Mouse (Mus musculus) induced T-regulatory cell, adult 2 months (primary cell): ENCODE data around the gene Gm20696.

ENCODE experiments used
- DNase-seq: peaks from one replicate; pipeline ENCODE4 v3.0.0-alpha.2; 2012; ENCODE audit warnings: low read depth

Gene Gm20696

DNA sequence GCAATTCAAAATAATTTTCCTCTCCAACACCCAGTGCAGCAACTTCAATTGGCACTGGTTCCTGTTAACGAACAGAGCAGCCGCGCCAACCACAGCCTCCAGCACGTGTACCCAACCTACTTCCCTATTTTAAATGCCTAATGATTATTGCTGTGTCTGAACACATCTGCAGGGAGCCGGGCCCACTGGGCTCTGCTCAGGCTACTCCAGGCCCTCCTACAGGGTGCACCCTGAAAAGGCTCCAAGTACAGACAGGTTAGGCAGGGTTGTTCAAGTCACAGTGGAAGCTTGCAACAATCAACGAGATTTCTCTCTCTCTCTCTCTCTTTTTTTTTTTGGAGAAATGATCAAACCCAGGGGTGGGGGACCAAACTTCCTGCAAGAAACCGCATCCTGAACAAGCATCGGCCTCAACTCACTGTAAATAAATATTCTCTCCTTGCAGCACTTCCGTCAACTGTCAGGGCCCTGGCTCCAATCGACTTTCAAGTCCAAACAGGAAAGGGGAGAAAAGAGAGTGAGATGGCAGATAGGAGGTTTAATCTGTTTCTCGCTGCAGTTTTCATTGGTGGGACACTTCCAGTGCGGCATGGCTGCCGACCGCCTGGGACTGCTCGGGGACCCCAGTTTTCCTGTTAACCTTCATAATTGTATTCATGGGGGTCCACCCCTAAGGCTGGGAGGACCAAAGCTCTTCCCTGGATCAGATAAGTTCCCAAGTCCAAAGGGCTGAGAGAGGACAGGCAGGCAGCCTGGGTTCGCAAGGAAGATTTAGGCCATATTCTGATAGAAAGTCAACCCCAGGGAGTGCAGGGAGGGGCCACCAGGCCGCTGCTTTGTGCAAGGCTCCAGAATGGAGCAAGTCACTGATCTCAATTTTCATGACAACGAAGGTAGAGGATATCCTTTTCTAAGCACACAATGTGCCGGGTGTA is 277.6 kb downstream of the Gm20696 start:
- DNase-seq, result peak; percentile 62

DNA sequence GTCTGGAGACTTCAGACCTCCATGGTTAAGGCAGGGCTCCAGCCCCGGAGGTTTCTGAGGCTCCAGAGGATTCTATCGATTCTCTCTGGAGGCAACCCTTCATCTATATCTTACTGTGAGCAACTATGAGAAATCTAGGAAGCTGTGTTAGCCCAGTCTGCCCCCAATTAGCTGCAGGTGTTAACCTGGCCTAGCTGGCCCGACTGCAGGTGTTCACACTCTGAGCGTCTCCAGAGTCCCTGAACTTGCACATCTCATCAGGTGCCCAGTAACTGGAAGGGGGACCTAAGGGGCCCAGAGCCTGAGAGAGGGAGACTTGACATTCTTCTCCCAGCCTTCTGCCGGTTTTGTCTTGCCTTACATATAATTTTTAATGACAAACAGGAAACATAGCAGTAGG is 278.6 kb downstream of the Gm20696 start:
- DNase-seq, result no peak

DNA sequence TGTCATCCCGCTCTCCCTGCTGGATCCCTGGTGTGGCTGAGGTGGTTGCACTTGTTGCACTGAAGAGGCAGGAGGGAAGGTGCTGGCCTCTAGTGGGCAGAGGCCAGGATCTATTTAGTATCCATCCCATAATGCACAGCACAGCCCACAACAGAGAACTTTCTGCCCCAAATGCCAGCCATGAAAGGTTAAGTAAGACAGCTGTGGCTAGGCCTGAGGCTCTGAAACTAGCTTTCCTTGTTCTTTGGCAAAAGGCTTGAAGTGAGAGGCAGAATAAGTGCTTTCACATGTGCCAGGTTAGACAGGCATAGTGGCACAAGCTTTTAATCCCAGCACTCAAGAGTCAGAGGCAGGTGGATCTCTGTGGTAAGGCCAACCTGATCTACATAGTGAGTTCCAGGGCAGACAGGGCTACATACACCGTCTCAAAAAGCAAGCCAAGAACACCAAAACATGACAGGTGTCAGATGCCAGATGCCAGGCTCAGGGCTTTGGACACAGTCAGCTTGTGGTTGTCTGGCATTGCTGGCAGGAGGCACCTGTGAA is 281.5 kb downstream of the Gm20696 start:
- peak; percentile 45 for DNase-seq

DNA sequence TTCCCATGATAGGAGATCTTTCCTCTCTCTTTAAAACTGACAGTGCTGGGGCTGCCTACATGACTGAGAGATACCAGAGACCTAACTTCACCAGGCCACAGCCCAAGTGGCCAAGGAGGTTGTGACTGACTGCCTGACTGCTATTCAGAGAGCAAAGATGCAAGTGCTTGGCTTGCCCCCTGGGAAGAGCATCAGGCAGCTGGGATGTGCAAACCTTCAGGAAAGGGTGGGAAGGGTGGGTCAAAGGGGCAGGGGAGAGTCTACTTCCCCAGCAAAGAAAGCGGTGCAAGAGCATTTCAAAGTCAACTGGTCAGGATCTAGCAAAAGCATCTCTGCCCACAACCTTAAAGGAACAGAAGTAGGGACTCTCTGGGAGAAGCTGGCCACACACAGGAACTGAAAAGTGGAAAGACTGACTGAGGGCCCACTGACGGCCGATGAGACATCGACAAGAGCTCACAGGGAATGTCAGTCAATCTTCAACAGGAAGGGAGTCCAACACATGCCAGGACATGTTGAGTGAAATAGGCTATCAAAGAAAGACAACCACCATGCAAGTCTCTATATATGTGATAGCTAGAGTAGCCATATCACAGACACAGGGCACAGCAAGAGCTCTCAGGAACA is 282.6 kb downstream of the Gm20696 start:
- DNase-seq, result no peak

DNA sequence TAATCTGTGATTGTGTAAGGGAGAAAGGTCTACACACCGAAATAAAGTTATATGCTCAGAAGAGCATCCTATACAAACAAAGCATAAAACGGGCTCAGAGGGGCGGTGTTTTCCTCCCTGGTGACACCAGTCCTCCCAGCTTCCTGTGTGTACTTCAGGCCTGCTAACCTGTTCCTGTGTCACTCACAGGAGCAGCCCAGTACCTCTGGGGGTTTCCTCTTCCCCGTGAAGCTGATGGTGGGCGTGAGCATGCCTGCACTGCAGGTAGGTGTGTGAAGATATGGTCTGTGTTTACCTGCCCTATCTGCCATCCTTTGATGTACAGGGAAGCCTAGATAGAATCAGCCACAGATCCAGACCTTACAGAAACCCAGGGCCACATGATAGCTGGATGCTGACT is 286.5 kb downstream of the Gm20696 start:
- peak; percentile 71 for DNase-seq

DNA sequence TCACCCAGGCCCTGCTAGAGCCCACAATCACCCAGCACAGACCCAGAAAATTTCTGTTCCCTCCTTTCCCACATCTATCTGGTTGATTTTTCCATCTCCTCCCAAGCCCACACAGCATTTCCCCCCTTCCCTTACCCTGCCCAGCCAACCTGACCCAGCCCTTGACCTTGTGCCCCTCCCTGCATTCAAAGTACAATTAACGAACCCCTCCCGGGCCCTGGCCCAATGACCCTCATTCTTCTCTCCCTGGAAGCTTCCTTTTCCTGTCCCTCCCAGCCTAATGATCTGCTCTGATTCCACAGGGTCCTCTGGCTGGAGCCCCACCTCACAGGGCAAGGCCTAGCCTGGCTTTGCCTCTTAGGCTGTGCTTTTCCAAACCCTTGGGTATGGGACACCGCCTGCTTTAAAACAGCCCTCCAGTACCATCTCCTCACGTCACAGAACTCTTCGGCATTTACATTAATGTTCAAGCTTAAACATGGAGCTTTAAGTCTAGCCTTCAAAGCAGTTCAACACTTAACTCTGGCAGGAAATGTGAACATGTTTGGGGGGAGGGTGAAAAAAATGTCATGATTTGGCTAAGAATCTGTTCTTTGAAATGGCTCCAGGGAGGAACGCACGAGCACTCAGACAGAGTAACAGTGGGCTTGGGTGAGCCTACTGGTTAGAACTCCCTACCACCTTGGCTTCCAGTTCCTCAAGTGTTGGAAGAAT is 287.4 kb downstream of the Gm20696 start:
- DNase-seq, result peak; percentile 49

DNA sequence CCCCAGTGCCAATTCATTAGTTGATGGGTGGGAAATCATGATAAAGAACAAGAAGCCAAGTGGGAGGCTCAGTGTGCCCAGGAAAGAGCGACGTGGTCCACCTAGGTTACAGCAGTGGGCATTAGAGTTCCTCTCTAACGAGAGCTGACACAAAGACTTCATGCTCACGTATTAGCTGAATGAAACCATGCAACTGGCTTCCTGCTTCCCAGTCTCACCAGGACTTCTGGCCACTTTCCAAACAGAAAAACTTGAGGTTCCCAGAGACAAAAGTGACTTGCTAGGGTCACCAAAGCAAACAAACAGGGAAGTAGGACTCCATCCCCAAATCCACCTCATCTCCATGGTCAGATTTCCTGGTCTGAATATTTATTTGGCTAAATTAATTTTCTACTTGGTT is 288.9 kb downstream of the Gm20696 start:
- no peak for DNase-seq

DNA sequence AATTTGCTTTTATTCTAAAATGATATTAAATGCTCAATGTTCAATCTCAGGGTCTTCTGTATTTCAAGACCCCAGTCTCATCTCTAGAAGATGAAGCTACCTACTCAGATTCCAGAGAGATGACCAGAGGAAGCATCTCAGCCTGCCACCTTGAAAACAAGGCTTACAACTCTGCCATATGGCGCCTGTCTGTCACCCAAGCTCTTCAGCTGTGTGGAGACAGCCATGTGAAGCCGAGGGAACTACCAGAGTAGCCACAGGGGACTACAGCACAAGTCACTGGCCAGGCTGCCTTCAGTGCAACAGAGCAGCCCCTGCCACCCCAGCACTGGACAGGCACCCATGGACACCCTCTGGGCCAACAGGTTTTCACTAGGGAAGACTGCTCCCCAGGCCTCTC is 289.5 kb downstream of the Gm20696 start:
- no peak for DNase-seq

DNA sequence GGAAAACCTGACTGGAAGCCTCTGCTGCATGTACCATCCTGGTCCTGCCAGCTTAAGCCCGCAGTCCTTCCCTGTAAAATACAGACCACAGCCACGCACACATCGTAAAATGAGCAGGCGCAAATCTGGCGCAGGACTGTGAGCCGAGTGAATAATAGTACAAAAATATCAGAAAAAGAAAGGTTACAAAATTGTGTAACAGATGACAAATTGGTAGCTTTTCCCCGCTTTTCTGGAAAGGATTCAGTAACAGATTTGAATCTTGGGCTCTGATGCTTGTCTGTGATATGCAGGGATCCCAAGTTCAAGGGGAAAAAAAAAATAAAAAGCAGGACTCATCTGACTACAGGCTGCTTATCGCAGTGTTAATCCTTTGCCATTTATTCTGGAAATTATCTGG is 289.9 kb downstream of the Gm20696 start:
- DNase-seq, result no peak

DNA sequence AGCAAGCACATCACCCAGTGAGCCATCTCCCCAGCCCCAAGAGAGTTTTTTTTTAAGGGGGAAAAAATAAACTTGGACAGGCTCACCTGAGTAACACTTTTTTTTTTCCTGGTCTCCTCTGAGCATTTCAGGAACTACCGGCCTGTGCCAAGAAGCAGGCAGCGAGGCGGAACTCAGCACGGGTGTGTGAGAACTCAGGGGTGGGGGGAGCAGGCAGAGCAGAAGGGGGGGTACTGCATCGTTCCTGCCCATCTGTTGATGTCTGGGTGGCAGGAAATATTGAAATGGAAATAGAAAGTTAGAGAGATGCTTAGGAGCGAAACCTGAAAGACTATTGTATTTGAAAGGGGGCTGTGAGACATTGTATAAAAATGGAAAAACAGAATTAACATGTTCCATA is 290.7 kb downstream of the Gm20696 start:
- DNase-seq, result peak; percentile 38

DNA sequence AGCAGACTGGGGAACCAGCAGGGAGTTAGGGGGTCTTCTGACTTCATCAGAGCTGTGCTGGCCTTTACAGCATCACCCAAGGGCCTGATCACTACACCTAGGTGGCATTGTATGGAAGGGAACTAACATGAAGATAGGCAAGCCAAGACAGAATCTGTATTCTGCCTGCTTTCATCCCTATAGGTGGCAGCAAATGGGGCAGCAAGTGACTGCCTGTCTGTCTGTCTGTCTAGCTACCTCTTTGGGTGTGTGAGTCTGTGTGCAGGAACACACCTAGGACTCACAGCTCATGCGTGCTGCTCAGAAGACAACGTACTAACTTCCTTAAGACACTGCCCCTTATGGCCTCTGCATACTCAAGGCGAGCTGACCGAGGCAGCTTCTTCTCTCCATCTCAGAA is 291.2 kb downstream of the Gm20696 start:
- DNase-seq, result peak; percentile 55

DNA sequence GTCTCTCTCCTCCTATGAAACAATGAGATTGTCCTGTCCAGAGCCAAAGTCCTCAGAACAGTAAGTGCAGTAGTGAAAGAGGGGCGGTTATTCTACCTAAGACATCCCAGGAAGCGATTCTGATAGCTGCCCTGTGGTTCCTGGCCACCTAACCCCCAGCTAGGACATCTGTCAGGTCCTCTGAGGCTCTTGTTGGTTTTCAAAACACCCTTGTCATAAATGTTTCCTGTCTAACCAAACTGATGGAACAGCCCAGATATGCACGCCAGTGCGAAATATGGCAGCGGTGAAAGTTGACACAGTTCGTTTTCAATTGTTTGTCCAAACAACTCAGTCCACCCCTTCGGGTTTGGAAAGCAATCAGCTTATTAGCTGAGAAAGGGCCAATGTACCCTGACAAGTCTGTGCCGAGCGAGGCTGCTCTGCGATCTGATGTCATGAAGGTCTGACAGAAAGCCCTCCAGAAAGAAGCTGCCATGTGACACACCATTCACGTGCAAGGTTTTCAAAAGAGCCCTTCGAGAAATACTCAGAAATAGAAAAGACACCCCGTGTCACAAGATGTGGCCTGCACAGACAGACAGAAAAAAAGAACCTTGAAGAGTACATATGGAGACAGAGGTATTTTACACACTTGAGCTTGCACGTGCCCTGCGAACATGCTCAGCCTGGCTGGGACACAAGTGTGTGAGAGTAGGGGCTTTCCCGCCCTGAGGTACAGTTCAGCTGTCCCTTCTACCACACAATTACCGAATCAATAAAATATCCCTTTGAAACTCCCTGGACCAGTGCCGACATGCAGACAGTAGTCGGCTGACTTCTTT is 291.9 kb downstream of the Gm20696 start:
- DNase-seq, result peak; percentile 62

DNA sequence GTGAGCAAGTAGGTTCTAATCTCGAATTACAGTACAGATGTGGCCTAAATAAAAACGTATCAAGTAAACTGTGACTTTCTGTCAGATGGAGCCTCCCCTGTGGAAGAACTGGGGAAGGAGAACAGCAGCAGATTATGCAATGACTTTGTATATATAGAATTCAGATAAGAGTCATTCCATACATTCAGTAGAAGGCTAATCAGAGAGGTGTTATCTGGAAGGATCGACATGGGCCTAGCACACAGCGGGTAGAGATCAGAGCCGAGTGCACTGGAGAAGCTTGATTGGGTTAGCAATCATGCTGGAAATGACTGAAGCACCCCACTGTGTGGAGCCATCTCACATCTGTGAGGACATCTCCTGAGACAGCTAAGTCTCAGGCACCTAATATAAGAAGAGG is 294.2 kb downstream of the Gm20696 start:
- DNase-seq, result no peak

DNA sequence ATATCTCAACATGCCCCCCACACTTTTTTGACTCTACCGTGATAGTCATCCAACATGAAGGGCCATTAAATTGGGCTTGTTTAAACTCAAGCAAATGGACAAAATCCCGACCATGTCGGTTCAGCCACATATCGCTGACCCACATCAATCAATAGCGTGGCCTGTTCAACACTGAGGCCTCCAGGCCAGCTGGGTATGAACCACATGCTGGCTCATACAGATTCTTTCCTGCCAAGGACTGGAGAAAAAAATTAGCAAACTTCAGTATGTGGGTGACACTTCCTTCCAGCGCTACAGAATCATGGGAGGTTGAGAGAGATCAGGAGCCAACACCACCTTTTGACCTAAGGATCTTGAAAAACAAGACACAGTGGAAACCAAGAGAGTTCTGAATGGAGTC is 294.6 kb downstream of the Gm20696 start:
- DNase-seq, result no peak

DNA sequence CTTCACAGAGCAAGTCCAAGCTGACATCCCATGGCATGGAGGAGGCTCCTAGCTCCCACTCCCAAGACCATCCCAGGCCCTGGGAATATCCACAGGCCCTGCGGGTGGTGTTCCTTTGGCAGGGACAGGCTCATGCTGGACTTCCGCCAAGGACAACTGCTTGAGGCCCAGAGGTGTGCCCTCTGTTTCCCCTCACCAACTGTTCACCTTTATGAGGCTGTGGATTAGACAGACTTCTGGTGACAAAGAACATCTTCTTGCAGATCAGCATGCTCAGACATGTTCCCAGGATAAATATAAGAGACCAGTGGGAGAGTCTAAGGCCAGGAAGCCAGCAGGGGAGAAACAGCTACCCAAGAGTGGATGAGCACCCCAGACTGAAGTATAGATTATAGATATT is 296.7 kb downstream of the Gm20696 start:
- no peak for DNase-seq

DNA sequence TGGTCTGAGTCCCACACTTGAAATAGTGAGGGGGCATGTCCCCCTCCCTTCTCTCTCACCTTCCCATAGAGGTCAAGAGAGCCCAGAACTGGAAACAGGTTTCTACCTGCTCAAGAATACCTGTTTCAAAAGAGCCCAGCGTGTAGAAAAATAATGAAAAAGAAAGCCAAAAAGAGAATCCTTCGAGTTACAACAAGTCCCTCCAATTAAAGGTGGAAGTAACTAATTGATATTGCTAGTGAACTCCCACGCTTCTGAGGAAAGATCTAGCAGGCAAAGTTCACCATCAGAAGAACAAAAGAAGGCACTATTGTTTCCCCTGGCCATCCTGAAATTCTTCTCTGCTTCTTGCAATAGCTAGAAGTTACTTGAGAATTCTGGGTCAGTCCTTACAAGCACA is 297.4 kb downstream of the Gm20696 start:
- DNase-seq, result no peak

DNA sequence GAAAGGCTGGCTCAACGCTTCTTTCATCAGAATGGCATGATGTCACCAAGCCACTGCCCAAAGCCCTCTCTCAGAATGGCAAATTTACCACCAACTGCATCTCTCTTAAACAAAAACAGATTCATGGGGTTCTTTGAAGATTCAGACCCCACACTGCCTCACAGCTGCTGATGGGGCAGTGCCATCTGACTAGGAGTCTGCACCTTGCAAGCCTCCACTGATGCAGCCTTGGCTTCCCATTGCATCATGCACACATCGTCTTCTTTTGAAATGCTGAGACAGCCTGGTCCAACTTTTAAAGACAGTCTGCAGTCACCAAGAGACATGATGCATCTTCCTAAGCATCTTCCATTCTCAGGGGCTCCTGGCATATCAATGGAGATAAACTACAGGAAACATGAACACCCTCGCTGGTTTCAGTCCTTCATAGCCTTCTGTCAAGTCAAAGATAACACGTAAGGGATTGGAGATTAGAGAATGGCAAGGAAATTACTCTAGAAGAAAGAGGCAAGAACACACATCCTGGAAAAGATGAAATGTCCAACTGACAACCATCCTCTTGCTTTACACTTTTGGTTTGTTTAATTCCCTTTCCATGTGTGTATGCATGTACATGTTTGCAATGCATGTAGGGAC is 298.4 kb downstream of the Gm20696 start:
- no peak for DNase-seq

DNA sequence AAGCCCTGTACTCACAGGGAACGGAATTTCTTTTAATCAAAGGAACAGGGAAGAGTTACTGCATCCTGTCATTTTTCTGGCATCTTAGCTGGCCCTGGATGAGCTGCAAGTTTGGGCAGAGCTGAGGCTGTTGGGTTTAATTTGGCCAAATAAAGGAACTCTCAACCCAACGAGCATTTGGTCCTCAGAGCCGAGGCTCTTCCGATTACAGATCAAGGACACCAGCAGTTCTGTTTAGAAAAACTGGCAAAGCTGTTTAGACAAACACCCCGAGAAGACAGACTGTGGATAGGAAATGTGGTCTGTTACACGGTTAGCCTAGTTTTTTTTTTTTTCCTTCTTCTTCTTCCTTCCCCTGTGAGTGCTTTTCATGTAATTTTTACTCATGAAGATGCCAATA is 302.1 kb downstream of the Gm20696 start:
- DNase-seq, result no peak

DNA sequence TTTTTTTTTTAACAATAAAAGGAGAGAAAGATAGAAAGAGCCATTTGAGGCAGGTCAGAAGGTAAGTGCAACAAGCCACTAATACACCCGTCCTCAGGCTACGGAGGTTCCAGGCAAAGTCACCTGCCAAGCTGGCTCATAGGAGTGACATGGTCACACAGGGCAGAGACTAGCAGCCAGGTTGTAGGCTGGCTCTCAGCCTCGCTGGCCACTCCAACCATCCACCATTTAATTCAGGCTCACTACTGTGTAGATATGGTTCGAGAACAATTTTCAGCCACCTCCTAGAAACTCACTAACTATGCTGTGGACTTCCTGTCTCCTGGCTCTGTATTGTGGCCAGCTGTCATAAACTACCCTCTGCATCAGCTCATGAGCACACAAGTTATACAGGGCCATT is 306.0 kb downstream of the Gm20696 start:
- DNase-seq, result no peak

DNA sequence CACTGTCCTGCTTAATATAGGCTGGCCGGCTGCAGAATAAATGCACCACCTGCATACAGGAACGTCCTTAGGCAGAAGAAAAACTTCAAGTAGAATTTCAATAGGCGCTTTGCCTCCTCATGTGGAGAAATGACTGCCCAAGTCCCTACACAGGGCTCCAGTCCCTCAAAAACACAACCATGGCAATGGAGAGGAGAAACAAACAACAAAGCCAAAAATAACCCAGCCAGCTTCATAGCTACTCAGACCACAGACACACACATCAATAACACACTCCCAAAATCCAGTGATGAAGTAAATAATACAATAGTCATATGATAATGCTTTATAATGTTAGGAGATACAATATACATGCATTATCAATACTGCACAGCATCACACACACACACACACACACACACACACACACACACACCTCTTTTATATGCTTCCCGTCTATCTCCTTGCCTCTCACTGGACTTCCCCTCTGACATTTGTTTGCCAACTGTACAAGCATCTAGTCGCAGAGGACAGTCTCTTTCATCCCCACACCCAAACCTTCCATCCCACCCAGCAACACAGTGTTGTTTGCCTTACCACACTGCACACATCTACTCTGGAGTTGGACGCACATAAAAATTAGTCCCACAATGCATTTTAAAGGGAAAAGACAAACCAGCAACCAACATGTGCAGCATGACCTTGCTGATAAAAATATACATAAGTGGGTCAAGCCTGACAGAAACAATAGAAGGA is 306.7 kb downstream of the Gm20696 start:
- DNase-seq, result no peak
